Mouse (Mus musculus): Measurements from ENCODE around the gene Ston2. TPM values are rescaled to one million over a fixed set of nuclear protein-coding genes. Genes with fewer than 3 reads are reported as not detected.

Ston2 gene
- polyA plus RNA-seq, 1 experiment from 2014 or later: 9.2 TPM

DNA sequence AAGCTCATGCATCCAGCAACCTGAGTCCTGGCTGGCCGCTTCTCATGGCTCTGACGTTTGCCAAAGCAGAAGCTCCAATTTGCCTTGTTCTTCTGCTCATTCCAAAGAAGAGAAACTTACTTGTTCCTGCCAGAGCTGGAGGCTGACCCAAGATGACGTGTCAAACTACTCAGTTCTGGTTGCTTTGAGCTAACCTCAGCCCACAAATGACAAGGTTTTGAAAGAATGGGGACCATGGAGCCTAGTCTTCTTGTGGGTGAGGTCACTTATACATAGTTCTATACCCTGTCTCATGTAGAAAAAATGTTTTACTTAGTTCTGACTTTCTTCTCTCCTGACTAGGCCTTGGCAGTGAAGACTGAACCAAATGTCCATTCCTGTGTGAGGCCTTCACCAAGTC lies 7.7 kb downstream of the Ston2 start:
- Histone ChIP-seq H3K27me3 (ENCODE audit: insufficient read depth, poor library complexity, severe bottlenecking) (peaks cover 25% of the 10 kb centered on the region), H3K9me3 (no peaks in the 10 kb centered on the region), H3K4me3 (no peak overlapping the region), H3K27ac (no peak overlapping the region), H3K4me1 (replicated peaks) (peaks cover 25% of the 10 kb centered on the region), H3K36me3 (no peaks in the 10 kb centered on the region)
- no peak for DNase-seq (ENCODE audit: low spot score)
- 87% methylated on average over 3 of the region's 3 CpGs for WGBS

DNA sequence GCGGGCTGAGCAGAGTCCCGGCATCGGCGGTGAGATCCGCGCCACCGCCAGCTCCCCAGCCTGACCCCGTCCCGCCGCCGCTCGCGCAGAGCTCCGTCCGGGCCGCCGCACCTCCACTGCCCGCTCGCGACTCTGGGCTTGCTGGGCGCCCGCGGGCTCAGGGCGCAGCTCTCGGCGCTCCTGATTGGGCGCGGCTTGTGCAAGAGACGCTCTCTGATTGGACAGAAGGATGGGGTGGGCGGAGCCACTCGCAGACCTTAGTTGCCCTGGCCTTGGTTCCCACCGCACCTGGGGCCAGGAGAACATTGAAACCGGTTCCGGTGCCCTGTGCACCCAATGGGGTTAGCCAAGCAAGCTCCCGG lies 9.2 kb downstream of the Ston2 start:
- DNase-seq (ENCODE audit: low spot score): peak; percentile 87
- peaks cover 25% of the 10 kb centered on the region for H3K27me3 ChIP-seq (ENCODE audit: insufficient read depth, poor library complexity, severe bottlenecking)
- peak overlapping the region; percentile 88 for H3K27ac ChIP-seq
- under 1% methylated on average over 35 of the region's 35 CpGs for WGBS
- no peaks in the 10 kb centered on the region for H3K36me3 ChIP-seq
- peaks cover 25% of the 10 kb centered on the region for H3K4me1 ChIP-seq (replicated peaks)
- peak overlapping the region; percentile 83 for H3K4me3 ChIP-seq
- no peaks in the 10 kb centered on the region for H3K9me3 ChIP-seq

DNA sequence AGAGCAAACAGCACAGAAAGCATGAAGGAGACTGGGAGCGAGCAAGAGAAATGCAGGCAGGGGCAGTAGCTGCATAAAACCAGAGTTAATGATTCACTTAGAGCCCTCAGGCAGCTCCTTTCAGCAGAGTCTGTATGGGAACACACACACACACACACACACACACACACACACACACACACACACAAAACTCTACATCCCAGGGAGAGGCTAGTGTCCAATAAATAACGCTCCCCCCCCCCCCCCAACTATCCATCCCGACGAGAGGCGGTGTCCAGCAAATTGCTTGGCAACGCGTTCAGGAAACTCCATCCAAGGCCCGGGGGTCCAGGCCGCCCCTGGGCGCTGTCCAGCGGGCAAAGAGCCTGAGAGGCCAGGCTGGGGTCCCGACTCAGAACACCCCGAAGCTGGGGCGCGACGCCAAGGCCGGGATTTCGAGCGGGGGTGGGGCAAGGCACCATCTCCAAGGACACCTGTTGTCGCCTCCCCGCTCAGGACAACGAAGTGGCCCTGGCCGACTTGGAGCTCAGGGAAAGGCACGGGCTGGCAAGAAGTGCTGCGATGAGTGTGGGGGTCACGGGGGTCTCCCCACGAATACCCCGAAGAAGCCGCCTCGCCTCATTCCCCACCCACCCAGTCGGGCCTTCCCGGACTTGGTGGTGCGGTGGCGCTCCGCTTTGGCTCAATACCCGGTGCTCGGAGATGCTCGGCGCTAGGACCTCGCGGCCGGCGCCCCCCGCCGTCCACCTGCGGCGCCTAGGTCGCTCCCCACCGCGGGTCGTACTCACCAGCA lies 9.8 kb downstream of the Ston2 start:
- Histone ChIP-seq H3K4me1 (replicated peaks) (peaks cover 25% of the 10 kb centered on the region), H3K36me3 (no peaks in the 10 kb centered on the region), H3K27me3 (ENCODE audit: insufficient read depth, poor library complexity, severe bottlenecking) (peaks cover 25% of the 10 kb centered on the region), H3K27ac (peak overlapping the region; percentile 88), H3K9me3 (no peaks in the 10 kb centered on the region), H3K4me3 (peak overlapping the region; percentile 83)
- under 1% methylated on average over 51 of the region's 51 CpGs for WGBS
- peak; percentile 68 for DNase-seq (ENCODE audit: low spot score)

DNA sequence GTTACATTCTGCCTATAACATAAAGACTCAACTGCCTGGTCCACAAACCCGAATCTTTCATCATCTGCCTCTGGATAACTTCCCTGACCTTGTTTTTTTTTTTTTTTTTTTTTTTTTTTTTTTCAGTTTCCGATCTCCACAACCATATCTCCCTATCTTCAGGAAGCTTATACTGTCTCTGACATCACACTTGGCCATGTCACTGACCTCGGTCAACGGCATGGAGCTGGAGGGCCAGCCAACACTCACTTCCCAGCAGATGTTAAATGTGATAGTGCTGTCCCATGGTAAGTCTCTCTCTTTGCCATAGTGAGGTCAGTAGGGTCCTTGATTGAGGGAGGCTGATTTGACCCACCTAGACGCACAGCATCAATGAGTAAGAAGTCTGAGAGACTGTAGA lies 11.8 kb downstream of the Ston2 start:
- DNase-seq (ENCODE audit: low spot score): no peak
- Histone ChIP-seq H3K27me3 (ENCODE audit: insufficient read depth, poor library complexity, severe bottlenecking) (peaks cover 25% of the 10 kb centered on the region), H3K36me3 (no peaks in the 10 kb centered on the region), H3K27ac (no peak overlapping the region), H3K9me3 (no peaks in the 10 kb centered on the region), H3K4me3 (no peak overlapping the region), H3K4me1 (replicated peaks) (peaks cover 25% of the 10 kb centered on the region)
- 86% methylated on average over 5 of the region's 5 CpGs for WGBS

DNA sequence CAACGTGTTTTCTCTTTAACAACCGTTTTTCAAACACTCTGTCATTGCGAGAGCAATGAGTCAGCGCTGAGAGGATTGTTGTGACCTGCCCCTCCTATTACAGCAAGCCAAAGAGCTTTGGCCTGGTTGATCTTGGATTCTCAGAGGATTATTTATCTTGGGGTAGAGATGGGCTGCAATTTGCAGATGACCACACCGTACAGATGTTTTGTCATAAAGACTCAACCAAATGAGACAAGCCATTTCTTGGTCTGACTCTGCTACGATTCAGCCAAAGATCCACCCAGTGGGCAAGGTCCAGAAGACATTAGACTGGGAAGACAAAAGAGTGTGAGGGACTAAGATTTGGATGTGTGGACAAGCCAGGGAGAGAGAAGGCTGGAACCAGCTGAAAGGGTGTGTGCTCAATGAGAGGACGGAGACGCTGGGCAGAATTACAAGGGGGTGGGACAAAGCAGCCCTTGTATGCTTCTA lies 13.3 kb downstream of the Ston2 start:
- peaks cover 25% of the 10 kb centered on the region for H3K4me1 ChIP-seq (replicated peaks)
- DNase-seq (ENCODE audit: low spot score): no peak
- 0 out of 2 replicates have a peak, but pooled peaks cover 4% of the 10 kb centered on the region for H3K36me3 ChIP-seq
- H3K27me3 ChIP-seq (ENCODE audit: insufficient read depth, poor library complexity, severe bottlenecking): peaks cover 14% of the 10 kb centered on the region; the same call in 1 of the 2 replicates
- no peak overlapping the region for H3K4me3 ChIP-seq
- H3K9me3 ChIP-seq: no peaks in the 10 kb centered on the region
- no peak overlapping the region for H3K27ac ChIP-seq
- WGBS: 84% methylated on average over 8 of the region's 8 CpGs

DNA sequence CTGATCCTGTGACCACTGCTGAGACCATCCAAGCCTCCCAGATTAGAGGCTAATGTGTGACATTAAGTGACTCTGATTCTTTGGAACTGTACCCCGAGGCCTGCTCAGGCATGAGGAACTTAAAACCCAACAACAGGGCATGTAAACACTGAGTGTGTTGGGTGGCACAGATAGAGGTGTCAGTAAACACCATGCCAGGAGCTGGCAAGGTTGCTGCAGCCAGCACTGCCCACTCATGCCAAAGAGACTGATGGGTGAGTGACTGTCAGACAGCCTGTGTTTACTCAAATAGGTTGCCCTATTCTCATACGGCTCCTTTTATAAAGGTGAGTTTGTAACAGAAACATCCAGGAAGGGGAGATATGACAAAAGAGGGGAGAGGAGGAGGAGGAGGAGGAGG lies 19.3 kb downstream of the Ston2 start:
- no peak overlapping the region for H3K4me3 ChIP-seq
- H3K27ac ChIP-seq: no peak overlapping the region
- WGBS: 84% methylated on average over 2 of the region's 2 CpGs
- H3K9me3 ChIP-seq: no peaks in the 10 kb centered on the region
- H3K4me1 ChIP-seq (replicated peaks): peaks cover 41% of the 10 kb centered on the region
- no peaks in the 10 kb centered on the region for H3K27me3 ChIP-seq (ENCODE audit: insufficient read depth, poor library complexity, severe bottlenecking)
- DNase-seq (ENCODE audit: low spot score): no peak
- 0 out of 2 replicates have a peak, but pooled peaks cover 4% of the 10 kb centered on the region for H3K36me3 ChIP-seq

DNA sequence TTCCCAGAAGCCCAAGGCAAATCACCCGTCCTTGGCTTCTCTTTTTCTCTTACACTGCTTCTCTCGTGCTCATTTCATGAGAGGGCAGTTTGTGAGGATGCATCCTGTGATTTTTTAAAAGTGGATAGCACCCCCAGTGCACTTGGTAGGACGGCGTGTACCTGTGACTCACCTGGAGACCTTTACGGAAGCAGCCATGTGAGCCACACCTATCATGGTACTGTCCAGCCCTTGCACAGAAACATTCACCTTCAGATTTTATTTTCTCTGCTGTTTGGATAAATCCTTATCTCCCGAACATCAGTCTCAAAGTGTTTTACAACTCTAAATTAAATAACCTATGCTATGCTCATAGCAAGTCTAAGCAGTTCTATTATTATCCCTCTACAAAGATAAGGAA lies 20.0 kb downstream of the Ston2 start:
- no peaks in the 10 kb centered on the region for H3K9me3 ChIP-seq
- no peaks in the 10 kb centered on the region for H3K27me3 ChIP-seq (ENCODE audit: insufficient read depth, poor library complexity, severe bottlenecking)
- H3K4me3 ChIP-seq: no peak overlapping the region
- DNase-seq (ENCODE audit: low spot score): no peak
- 0 out of 2 replicates have a peak, but pooled peaks cover 4% of the 10 kb centered on the region for H3K36me3 ChIP-seq
- H3K4me1 ChIP-seq (replicated peaks): peaks cover 43% of the 10 kb centered on the region
- WGBS: 93% methylated on average over 6 of the region's 6 CpGs
- H3K27ac ChIP-seq: no peak overlapping the region

DNA sequence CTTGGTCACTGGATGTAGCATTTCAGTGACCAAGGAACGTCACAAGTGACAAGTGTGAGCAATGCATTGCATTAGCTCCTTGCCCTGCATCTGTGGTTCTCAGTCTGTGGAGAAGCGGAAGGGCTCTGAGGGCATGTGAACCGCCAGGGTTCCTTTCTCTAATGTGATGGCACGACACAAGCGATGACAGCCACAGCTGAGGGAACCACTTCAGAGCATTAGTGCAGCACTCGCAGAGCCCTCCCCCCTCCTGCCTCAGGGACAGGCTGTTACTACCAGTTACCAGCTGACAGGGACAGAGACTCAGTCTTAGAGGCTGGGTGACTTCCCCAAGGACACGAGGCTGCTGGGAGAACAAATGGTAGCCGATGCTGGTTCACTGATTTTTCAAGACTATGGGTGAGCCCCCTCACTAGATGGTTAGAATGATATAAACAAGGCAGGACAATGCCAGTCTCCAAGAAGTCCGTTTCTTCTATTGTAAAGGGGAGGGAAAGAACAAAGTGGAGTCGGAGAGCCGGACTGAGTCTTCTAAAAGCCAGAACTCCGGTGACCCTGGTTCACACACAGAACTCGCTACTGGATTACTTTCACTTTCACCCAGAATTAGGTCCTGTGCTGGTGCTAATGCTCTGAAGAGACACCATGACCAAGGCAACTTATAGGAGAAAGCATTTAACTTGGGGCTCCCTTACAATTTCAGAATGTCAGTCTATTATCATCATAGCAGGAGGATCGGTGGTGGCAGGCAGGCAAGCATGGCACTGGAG lies 21.7 kb downstream of the Ston2 start:
- Histone ChIP-seq H3K4me1 (replicated peaks) (peaks cover 50% of the 10 kb centered on the region), H3K9me3 (no peaks in the 10 kb centered on the region), H3K27ac (peak overlapping the region; percentile 67), H3K36me3 (0 out of 2 replicates have a peak, but pooled peaks cover 4% of the 10 kb centered on the region), H3K27me3 (ENCODE audit: insufficient read depth, poor library complexity, severe bottlenecking) (no peaks in the 10 kb centered on the region), H3K4me3 (peak overlapping the region; percentile 28)
- DNase-seq (ENCODE audit: low spot score): peak; percentile 74
- WGBS: 30% methylated on average over 14 of the region's 14 CpGs

DNA sequence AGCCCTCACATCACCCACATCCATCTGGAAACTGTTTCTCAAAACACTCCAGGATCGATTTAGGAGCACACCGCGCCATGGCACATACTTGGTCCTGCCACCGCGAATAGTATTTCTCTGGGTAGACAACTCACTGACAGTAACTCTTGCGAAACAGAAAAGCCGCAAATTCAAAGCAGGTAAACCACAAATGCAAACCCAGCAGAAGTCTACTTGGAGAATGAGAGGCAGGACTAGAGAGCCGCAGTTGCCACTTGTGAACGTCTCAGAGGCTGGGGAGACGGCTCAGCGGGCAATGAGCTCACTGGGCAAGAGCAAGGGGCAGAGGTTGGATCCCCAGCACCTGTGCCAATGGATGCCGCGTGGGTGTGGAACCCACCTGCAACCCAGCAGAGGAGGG lies 22.7 kb downstream of the Ston2 start:
- H3K4me3 ChIP-seq: no peak overlapping the region
- H3K9me3 ChIP-seq: no peaks in the 10 kb centered on the region
- H3K36me3 ChIP-seq: 0 out of 2 replicates have a peak, but pooled peaks cover 3% of the 10 kb centered on the region
- no peaks in the 10 kb centered on the region for H3K27me3 ChIP-seq (ENCODE audit: insufficient read depth, poor library complexity, severe bottlenecking)
- H3K27ac ChIP-seq: peak overlapping the region; percentile 67; the same call in 1 of the 2 replicates
- H3K4me1 ChIP-seq (replicated peaks): peaks cover 50% of the 10 kb centered on the region
- WGBS: 61% methylated on average over 13 of the region's 13 CpGs
- DNase-seq (ENCODE audit: low spot score): no peak

DNA sequence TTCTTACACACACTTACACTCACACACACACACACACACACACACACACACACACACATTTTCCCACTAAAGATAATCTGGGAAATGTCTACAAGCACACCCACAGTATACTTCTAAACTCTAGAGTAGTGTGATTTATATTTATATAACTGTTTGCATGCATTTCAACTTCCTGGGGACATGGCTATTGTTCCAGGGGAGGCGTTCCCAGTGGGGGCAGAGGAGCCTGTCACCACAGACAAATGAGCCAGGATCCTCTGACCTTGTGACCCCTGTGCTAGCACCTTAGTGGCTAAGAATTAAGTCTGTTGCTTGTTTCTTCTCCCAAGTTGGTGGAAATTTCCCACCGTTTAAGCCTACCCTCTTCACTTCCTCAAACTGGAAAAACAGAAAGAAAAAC lies 23.1 kb downstream of the Ston2 start:
- H3K36me3 ChIP-seq: no peaks in the 10 kb centered on the region
- H3K4me3 ChIP-seq: no peak overlapping the region
- H3K27ac ChIP-seq: no peak overlapping the region
- H3K9me3 ChIP-seq: no peaks in the 10 kb centered on the region
- 5% methylated on average over 2 of the region's 2 CpGs for WGBS
- H3K27me3 ChIP-seq (ENCODE audit: insufficient read depth, poor library complexity, severe bottlenecking): no peaks in the 10 kb centered on the region
- DNase-seq (ENCODE audit: low spot score): no peak
- H3K4me1 ChIP-seq (replicated peaks): peaks cover 50% of the 10 kb centered on the region

DNA sequence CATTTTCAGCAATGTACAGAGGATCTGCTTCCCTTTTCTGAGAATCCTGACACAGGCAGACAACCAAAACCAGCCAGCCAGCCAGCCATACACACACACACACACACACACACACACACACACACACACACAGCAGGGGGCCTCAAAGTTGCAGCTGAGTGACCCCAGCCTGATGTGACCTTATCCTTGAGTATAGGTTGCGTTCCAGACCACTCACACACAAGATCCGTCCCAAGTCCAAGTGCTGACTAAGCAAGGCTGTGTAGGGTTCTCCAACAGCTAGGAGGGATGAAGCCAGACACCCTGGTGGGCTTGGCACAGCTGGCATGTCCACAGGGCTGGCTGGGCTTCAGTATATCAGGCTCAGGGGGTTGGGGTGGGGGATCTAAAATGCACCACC lies 23.7 kb downstream of the Ston2 start:
- Histone ChIP-seq H3K27ac (peak overlapping the region; percentile 58), H3K27me3 (ENCODE audit: insufficient read depth, poor library complexity, severe bottlenecking) (no peaks in the 10 kb centered on the region)
- WGBS: 53% methylated on average over 2 of the region's 2 CpGs

DNA sequence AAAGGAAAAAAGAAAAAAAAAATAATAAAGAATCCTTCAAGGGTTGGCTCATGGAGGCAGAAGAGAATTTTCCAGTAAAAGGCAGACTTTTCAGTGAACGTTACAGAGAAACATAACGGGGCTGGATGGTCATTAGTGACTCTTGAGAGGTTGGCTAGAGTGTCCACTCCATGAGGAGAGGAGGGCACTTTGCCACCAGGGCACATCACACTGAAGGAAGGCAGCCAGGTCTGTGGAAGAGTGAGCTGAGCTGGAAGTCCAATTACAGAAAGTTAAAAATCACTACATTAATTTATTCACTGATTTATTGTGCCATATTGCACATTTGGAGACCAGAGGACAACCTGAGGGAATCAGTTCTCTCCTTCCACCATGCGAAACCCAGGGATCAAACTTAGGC lies 28.4 kb downstream of the Ston2 start:
- peaks cover 25% of the 10 kb centered on the region for H3K4me1 ChIP-seq (replicated peaks)
- WGBS: 94% methylated on average over 3 of the region's 3 CpGs
- H3K36me3 ChIP-seq: no peaks in the 10 kb centered on the region
- H3K27ac ChIP-seq: no peak overlapping the region
- no peak overlapping the region for H3K4me3 ChIP-seq
- no peaks in the 10 kb centered on the region for H3K9me3 ChIP-seq
- no peaks in the 10 kb centered on the region for H3K27me3 ChIP-seq (ENCODE audit: insufficient read depth, poor library complexity, severe bottlenecking)
- no peak for DNase-seq (ENCODE audit: low spot score)

More for the DNA sequence above, 23.7 kb downstream of the Ston2 start:
- H3K4me1 ChIP-seq (replicated peaks): peaks cover 47% of the 10 kb centered on the region
- peak; percentile 12 for DNase-seq (ENCODE audit: low spot score)
- no peak overlapping the region for H3K4me3 ChIP-seq
- no peaks in the 10 kb centered on the region for H3K36me3 ChIP-seq
- H3K9me3 ChIP-seq: no peaks in the 10 kb centered on the region

Measured in hindbrain, embryonic 10.5 days (tissue).